Mouse (Mus musculus): ENCODE measurements around the gene Grk6.

GRCm38 (mm10) chr13:55463399-55464026, 18.6 kb downstream of the Grk6 start:
- no peak for TF ChIP-seq TAL1 (IDR thresholded peaks at IDR 0.05; ENCODE audit: low read length)
- no peak for TF ChIP-seq GATA1 (IDR thresholded peaks at IDR 0.05; ENCODE audit: low read length)
